ENCODE assay signal across 9 mouse cellular contexts in the genomic region with DNA sequence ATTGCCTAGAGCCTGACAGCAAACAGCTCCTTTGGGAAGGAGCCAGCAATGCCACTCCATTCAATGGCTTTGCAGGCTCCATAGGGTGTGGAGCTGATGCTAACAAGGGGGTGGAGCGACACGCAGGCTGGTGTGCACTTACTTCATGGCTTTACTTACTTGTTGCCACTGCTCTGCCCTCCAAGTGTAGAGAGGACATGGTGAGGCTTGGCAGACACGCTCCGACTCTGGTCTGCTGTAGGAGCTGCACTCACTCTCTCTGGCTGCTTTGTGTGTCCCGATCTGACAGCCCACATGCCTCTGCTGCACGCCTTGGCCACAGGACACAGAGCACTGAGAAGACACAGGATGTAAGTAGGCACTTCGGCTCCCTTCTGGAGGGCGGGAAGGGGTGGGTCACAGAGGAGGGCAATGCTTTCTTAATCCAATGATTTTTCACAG. TPM values are rescaled to one million over a fixed set of nuclear protein-coding genes. Genes with fewer than 3 reads are reported as not detected.
DNase-seq lines count a peak whose midpoint lies in the region; ATAC-seq lines count a peak whose summit lies in the region.
"Had no signal": no experiment of that assay in that cellular context is flagged by ENCODE, and none has a peak within 500 bp of the region (broad histone marks: within the 10 kb centered on the region; RNA-seq: fewer than 3 reads in every experiment).

Gene A730049H05Rik (plus strand): TSS at position 168 of the 441 bp plus-strand sequence.

- H3K9me3 ChIP-seq in heart, embryonic 10.5 days, result no peaks in the 10 kb centered on the region
- no peaks in the 10 kb centered on the region for H3K9me3 ChIP-seq in embryonic facial prominence, embryonic 13.5 days
- H3K9me3 ChIP-seq in midbrain, embryonic 15.5 days, result no peaks in the 10 kb centered on the region

- H3K4me3 ChIP-seq in heart, embryonic 10.5 days, result peak within 1 kb of the TSS; percentile 23; the same call in 1 of the 2 replicates
- H3K4me3 ChIP-seq in embryonic facial prominence, embryonic 13.5 days, result no peak within 1 kb of the TSS
- H3K4me3 ChIP-seq in midbrain, embryonic 15.5 days, result no peak within 1 kb of the TSS

- ATAC-seq in embryonic facial prominence, embryonic 13.5 days (ENCODE audit: insufficient number of reproducible peaks, insufficient read depth, low FRiP score, low TSS enrichment, low read depth), result no peak
- ATAC-seq in midbrain, embryonic 15.5 days (replicated peaks), result no peak

- DNase-seq in heart, embryonic 10.5 days (ENCODE audit: low spot score), result no peak
- DNase-seq in heart, postnatal 25 days (ENCODE audit: low spot score), result no peak
- DNase-seq in kidney, postnatal 10 days, result peak; percentile 50
- DNase-seq in urinary bladder, postnatal 14 days (ENCODE audit: low spot score), result no peak
- DNase-seq in left cerebral cortex, adult 9 months (ENCODE audit: low spot score in 2 of 2), result no peak
- DNase-seq in cerebellum, adult 11-12 months, result no peak

- H3K36me3 ChIP-seq in heart, embryonic 10.5 days, result peaks cover 17% of the 10 kb centered on the region
- H3K36me3 ChIP-seq in embryonic facial prominence, embryonic 13.5 days, result no peaks in the 10 kb centered on the region
- no peaks in the 10 kb centered on the region for H3K36me3 ChIP-seq in midbrain, embryonic 15.5 days (replicated peaks)

- H3K4me2 ChIP-seq in embryonic facial prominence, embryonic 13.5 days, result peak within 1 kb of the TSS; percentile 19
- peak within 1 kb of the TSS; percentile 35 for H3K4me2 ChIP-seq in midbrain, embryonic 15.5 days

- no peak within 1 kb of the TSS for H3K9ac ChIP-seq in embryonic facial prominence, embryonic 13.5 days
- H3K9ac ChIP-seq in midbrain, embryonic 15.5 days, result no peak within 1 kb of the TSS

- 25% methylated on average over 8 of the region's 8 CpGs for WGBS in heart, embryonic 10.5 days
- 18% methylated on average over 8 of the region's 8 CpGs for WGBS in embryonic facial prominence, embryonic 13.5 days
- WGBS in midbrain, embryonic 15.5 days, result 7% methylated on average over 8 of the region's 8 CpGs

- intact Hi-C loops in heart, postnatal 25 days (cut with DNase I), result no loop called here

- no peaks in the 10 kb centered on the region for H3K27me3 ChIP-seq in heart, embryonic 10.5 days (ENCODE audit: insufficient read depth, poor library complexity, severe bottlenecking)
- no peaks in the 10 kb centered on the region for H3K27me3 ChIP-seq in embryonic facial prominence, embryonic 13.5 days
- peaks cover 6% of the 10 kb centered on the region for H3K27me3 ChIP-seq in midbrain, embryonic 15.5 days (replicated peaks)

- H3K4me1 ChIP-seq in heart, embryonic 10.5 days, result peaks cover 37% of the 10 kb centered on the region
- peaks cover 10% of the 10 kb centered on the region for H3K4me1 ChIP-seq in embryonic facial prominence, embryonic 13.5 days
- peaks cover 10% of the 10 kb centered on the region for H3K4me1 ChIP-seq in midbrain, embryonic 15.5 days

- peak within 1 kb of the TSS; percentile 62; the same call in 1 of the 2 replicates for H3K27ac ChIP-seq in heart, embryonic 10.5 days
- H3K27ac ChIP-seq in embryonic facial prominence, embryonic 13.5 days, result no peak within 1 kb of the TSS; the same call in 1 of the 2 replicates
- no peak within 1 kb of the TSS for H3K27ac ChIP-seq in midbrain, embryonic 15.5 days

RNA-seq across cellular contexts. Expression of gene A730049H05Rik, which starts in this region (rescaled TPM):
- 0.99 and 1.7 TPM in 2 replicates for polyA plus RNA-seq in heart, embryonic 10.5 days (2016; fragmentation: Nextera tagmentation; extraction: Ambion mirVana)
- under 1 TPM in 1 of 2 experiments, not detected in 1; 0.10 TPM for total RNA-seq in heart, postnatal 25 days (2021)
- polyA plus RNA-seq in embryonic facial prominence, embryonic 13.5 days (2015; fragmentation: Nextera tagmentation; extraction: Ambion mirVana), result 0.67 and 1.1 TPM in 2 replicates
- 0.40 and 0.60 TPM in 2 replicates for polyA plus RNA-seq in midbrain, embryonic 15.5 days (2015; fragmentation: Nextera tagmentation; extraction: Ambion mirVana)
- polyA plus RNA-seq: liver, embryonic 16.5 days had no signal
